Mouse (Mus musculus) neural tube, postnatal 0 days (tissue): ENCODE data around the gene Rce1. TPM values are rescaled to one million over a fixed set of nuclear protein-coding genes. Genes with fewer than 3 reads are reported as not detected.

ENCODE experiments used
- microRNA-seq: library from miRNA; unstranded; fragments of <30 nt; microRNA quantifications from one replicate; pipeline ENCODE4, GENCODE M21; 2016
- polyA plus RNA-seq: library from polyadenylated mRNA; unstranded; fragments of >200 nt; fragmentation: Nextera tagmentation; extraction: Ambion mirVana; gene quantifications from 2 replicates; pipeline ENCODE4 v1.2.1, GENCODE M21; 2015

The Rce1 gene
- polyA plus RNA-seq: 41.3 and 46.2 TPM in 2 replicates

GRCm38 (mm10) chr19:4625179-4625828 is at the start of gene Rce1:
TSS of gene Rce1 (minus strand) at chr19:4625641.

GRCm38 (mm10) chr19:4615151-4616093 is 10.0 kb downstream of the Rce1 start, which contains the start of gene Lrfn4:
TSS of gene Lrfn4 (minus strand) at chr19:4615667.

Small RNA genes lying within 50 kb of the gene (microRNA-seq; reads per million reads assigned to microRNA genes)
- 1.5 reads per million for gene Mir6986

Other genes starting within 250 kb of the Rce1 start
- gene Kdm2a, start 227.4 kb downstream of the Rce1 start, polyA plus RNA-seq: 21.2 and 22.8 TPM in 2 replicates
- gene Rhod, start 186.2 kb downstream of the Rce1 start, polyA plus RNA-seq: 5.2 and 10.4 TPM in 2 replicates
- gene Syt12, start 148.2 kb downstream of the Rce1 start, polyA plus RNA-seq: 16.4 and 16.9 TPM in 2 replicates
- gene 2010003K11Rik, start 127.1 kb downstream of the Rce1 start, polyA plus RNA-seq: not detected in 2 replicates
- gene Pcx, start 115.2 kb downstream of the Rce1 start, polyA plus RNA-seq: 31.5 and 38.5 TPM in 2 replicates
- 16.6 and 20.1 TPM in 2 replicates for gene Lrfn4, start 10.0 kb downstream of the Rce1 start, polyA plus RNA-seq
- gene Gm960, start 73.0 kb upstream of the Rce1 start, polyA plus RNA-seq: 5.4 and 5.9 TPM in 2 replicates
- 11.6 and 16.4 TPM in 2 replicates for gene Sptbn2, start 85.5 kb upstream of the Rce1 start, polyA plus RNA-seq
- 68.3 and 75.8 TPM in 2 replicates for gene Rbm4b, start 130.9 kb upstream of the Rce1 start, polyA plus RNA-seq
- 36.2 and 38.3 TPM in 2 replicates for gene Rbm4, start 168.3 kb upstream of the Rce1 start, polyA plus RNA-seq
- 14.4 and 24.3 TPM in 2 replicates for gene Gm21992, start 186.0 kb upstream of the Rce1 start, polyA plus RNA-seq
- 32.0 and 33.3 TPM in 2 replicates for gene Rbm14, start 186.0 kb upstream of the Rce1 start, polyA plus RNA-seq
- gene Ccs, start 213.7 kb upstream of the Rce1 start, polyA plus RNA-seq: 48.0 and 51.2 TPM in 2 replicates
- 0.63 and 0.85 TPM in 2 replicates for gene Ccdc87, start 213.7 kb upstream of the Rce1 start, polyA plus RNA-seq
- 92.7 and 98.1 TPM in 2 replicates for gene Ctsf, start 229.5 kb upstream of the Rce1 start, polyA plus RNA-seq